Mouse (Mus musculus) liver, embryonic 14.5 days (tissue): ENCODE results near the gene Crebbp.

Experiments used
- CTCF ChIP-seq: IDR thresholded peaks from 2 replicates; pipeline ENCODE4 v1.5.1; 2016; ENCODE audit warnings: antibody characterized with exemption, low read depth, control low read depth
- EP300 ChIP-seq: IDR thresholded peaks from 2 replicates; pipeline ENCODE4 v1.6.1; 2016; ENCODE audit warnings: antibody characterized with exemption, low read depth

GRCm38 (mm10) chr16:4263486-4263885 is 49.7 kb upstream of the Crebbp start:
- no peak for TF ChIP-seq CTCF
- TF ChIP-seq EP300: no peak
